Mouse (Mus musculus): ENCODE results near the gene Hirip3. TPM values are rescaled to one million over a fixed set of nuclear protein-coding genes. Genes with fewer than 3 reads are reported as not detected.

Gene Hirip3
- total and polyA plus RNA-seq, 3 experiments, result 55.6 to 137 TPM; not detected in 1

- TF ChIP-seq CTCF (IDR thresholded peaks at IDR 0.05 in 2 of 3, conservative IDR thresholded peaks at IDR 0.05 in 1 of 3; ENCODE audit: control insufficient read depth in 1 of 3, insufficient read depth in 1 of 3, low read depth in 2 of 3, low read length in 3 of 3, poor library complexity in 1 of 3, severe bottlenecking in 1 of 3), result no peak
- peak; percentile 68 for TF ChIP-seq ETS1 (IDR thresholded peaks at IDR 0.05; ENCODE audit: low read depth, low read length)
- TF ChIP-seq POLR2AphosphoS5 (IDR thresholded peaks at IDR 0.05; ENCODE audit: borderline replicate concordance, low read depth, low read length), result no peak
- peak; percentile 96 for TF ChIP-seq E2F4 (IDR thresholded peaks at IDR 0.05; ENCODE audit: borderline replicate concordance, low read depth, low read length)
Measured at GRCm38 (mm10) chr7:126884286-126885164, 22.8 kb downstream of the Hirip3 start, which contains the start of gene Taok2 (continued).

- H3K9ac ChIP-seq (ENCODE audit: control insufficient read depth, low read depth, low read length, poor library complexity, severe bottlenecking), result no peak overlapping the region
- TF ChIP-seq GATA1 (IDR thresholded peaks at IDR 0.05; ENCODE audit: low read depth, low read length) (no peak), ZKSCAN1 (IDR thresholded peaks at IDR 0.05; ENCODE audit: low read depth, low read length) (no peak), RAD21 (IDR thresholded peaks at IDR 0.05; ENCODE audit: low read depth, low read length) (no peak), TBP (IDR thresholded peaks at IDR 0.05; ENCODE audit: low read depth, low read length) (no peak), TCF12 (IDR thresholded peaks at IDR 0.05; ENCODE audit: low read depth, low read length) (no peak), TAL1 (IDR thresholded peaks at IDR 0.05; ENCODE audit: low read length) (no peak)
- H3K9me3 ChIP-seq (replicated peaks; ENCODE audit: insufficient read depth, low read length), result no peaks in the 10 kb centered on the region
- H3K27me3 ChIP-seq (ENCODE audit: control insufficient read depth in 1 of 2, insufficient read depth in 2 of 2, low read length in 2 of 2), result no peaks in the 10 kb centered on the region
- no peak overlapping the region for H3K27ac ChIP-seq (ENCODE audit: control insufficient read depth, low read depth, low read length)
- peaks cover 0 to 15% of the 10 kb centered on the region in 2 experiments; a peak in 2 of 4 replicates for H3K36me3 ChIP-seq (ENCODE audit: control insufficient read depth in 1 of 2, insufficient read depth in 2 of 2, low read length in 2 of 2)
- peaks cover 21% of the 10 kb centered on the region for H3K79me2 ChIP-seq (ENCODE audit: control insufficient read depth, insufficient read depth, low read length, poor library complexity)
- no peak overlapping the region for H3K4me3 ChIP-seq (ENCODE audit: control insufficient read depth in 1 of 2, insufficient read depth in 1 of 2, low read depth in 2 of 2, low read length in 2 of 2)
- peaks cover 0 to 22% of the 10 kb centered on the region in 2 experiments; a peak in 3 of 4 replicates for H3K4me1 ChIP-seq (ENCODE audit: control insufficient read depth in 1 of 2, insufficient read depth in 2 of 2, low read length in 2 of 2)
- DNase-seq (ENCODE audit: low read depth, low spot score), result no peak
Measured at GRCm38 (mm10) chr7:126887281-126887680, 25.5 kb downstream of the Hirip3 start.

- Histone ChIP-seq H3K9me3 (replicated peaks; ENCODE audit: insufficient read depth, low read length) (no peaks in the 10 kb centered on the region), H3K9ac (ENCODE audit: control insufficient read depth, low read depth, low read length, poor library complexity, severe bottlenecking) (no peak overlapping the region), H3K27me3 (ENCODE audit: control insufficient read depth in 1 of 2, insufficient read depth in 2 of 2, low read length in 2 of 2) (no peaks in the 10 kb centered on the region), H3K79me2 (ENCODE audit: control insufficient read depth, insufficient read depth, low read length, poor library complexity) (peaks cover 6% of the 10 kb centered on the region), H3K4me3 (ENCODE audit: control insufficient read depth in 1 of 2, insufficient read depth in 1 of 2, low read depth in 2 of 2, low read length in 2 of 2) (no peak overlapping the region), H3K36me3 (ENCODE audit: control insufficient read depth in 1 of 2, insufficient read depth in 2 of 2, low read length in 2 of 2) (peaks cover 0 to 6% of the 10 kb centered on the region in 2 experiments; a peak in 2 of 4 replicates), H3K27ac (ENCODE audit: control insufficient read depth, low read depth, low read length) (no peak overlapping the region), H3K4me1 (ENCODE audit: control insufficient read depth in 1 of 2, insufficient read depth in 2 of 2, low read length in 2 of 2) (peaks cover 0 to 8% of the 10 kb centered on the region in 2 experiments; a peak in 2 of 4 replicates)
- DNase-seq (ENCODE audit: low read depth, low spot score), result no peak
- TF ChIP-seq NELFE (IDR thresholded peaks at IDR 0.05; ENCODE audit: low read depth, low read length), result no peak
- TF ChIP-seq CTCF (IDR thresholded peaks at IDR 0.05 in 2 of 3, conservative IDR thresholded peaks at IDR 0.05 in 1 of 3; ENCODE audit: control insufficient read depth in 1 of 3, insufficient read depth in 1 of 3, low read depth in 2 of 3, low read length in 3 of 3, poor library complexity in 1 of 3, severe bottlenecking in 1 of 3), result peak; percentile 33 to 35 (median 34); a peak in 5 of 6 replicates
Measured at GRCm38 (mm10) chr7:126888852-126889251, 27.1 kb downstream of the Hirip3 start.

Measured in MEL (cell line).